Mouse (Mus musculus) heart, embryonic 12.5 days (tissue): ENCODE measurements at regions not wholly inside any gene's neighbourhood (a gene's known extent, or its start where the extent isn't known, plus 50 kb on each side); places are given as distances from the start of the nearest gene placed in this dataset.

Experiments used
- ATAC-seq: fragments of 200-750 bp; cut with Nextera tagmentation; 2 replicates; pipeline ENCODE4 v1.8.0; 2017; ENCODE audit warnings: moderate TSS enrichment, moderate library complexity; ENCODE audit not compliant: insufficient number of reproducible peaks, low FRiP score
- H3K27ac ChIP-seq: fragments of 300-500 bp; sonication (generic); 2 replicates; pipeline ENCODE4 v1.5.1; 2016; ENCODE audit warnings: mild to moderate bottlenecking, moderate library complexity; ENCODE audit not compliant: poor library complexity, severe bottlenecking
- H3K27me3 ChIP-seq: fragments of 300-500 bp; sonication (generic); replicated peaks from 2 replicates; pipeline ENCODE4 v1.6.1; 2016; ENCODE audit warnings: mild to moderate bottlenecking, moderate library complexity
- H3K36me3 ChIP-seq: fragments of 300-500 bp; sonication (generic); 2 replicates; pipeline ENCODE4 v1.6.1; 2016; ENCODE audit warnings: mild to moderate bottlenecking, moderate library complexity
- H3K4me1 ChIP-seq: fragments of 300-500 bp; sonication (generic); replicated peaks from 2 replicates; pipeline ENCODE4 v1.6.1; 2016; ENCODE audit warnings: mild to moderate bottlenecking
- H3K4me2 ChIP-seq: fragments of 300-500 bp; sonication (generic); 2 replicates; pipeline ENCODE4 v1.6.1; 2016; ENCODE audit warnings: mild to moderate bottlenecking, moderate library complexity
- H3K4me3 ChIP-seq: fragments of 300-500 bp; sonication (generic); 2 replicates; pipeline ENCODE4 v1.5.1; 2016; ENCODE audit warnings: mild to moderate bottlenecking
- H3K9ac ChIP-seq: fragments of 300-500 bp; sonication (generic); 2 replicates; pipeline ENCODE4 v1.6.1; 2016; ENCODE audit warnings: mild to moderate bottlenecking, moderate library complexity
- H3K9me3 ChIP-seq: fragments of 300-500 bp; sonication (generic); replicated peaks from 2 replicates; pipeline ENCODE4 v1.6.1; 2016; ENCODE audit warnings: mild to moderate bottlenecking, moderate library complexity
- WGBS: fragments of 180-500 bp; shearing (Covaris S2); methylation state at CpG from one replicate; pipeline ENCODE4 v1.1.7; 2016; 5-methylcytosine and 5-hydroxymethylcytosine counted together

GRCm38 (mm10) chr8:115441943-115442550 is 265.5 kb downstream of the Maf start:
- Histone ChIP-seq H3K4me1 (no peaks in the 10 kb centered on the region), H3K9me3 (no peaks in the 10 kb centered on the region), H3K4me3 (no peak overlapping the region), H3K27ac (no peak overlapping the region), H3K36me3 (no peaks in the 10 kb centered on the region), H3K9ac (no peak overlapping the region), H3K4me2 (no peak overlapping the region), H3K27me3 (0 out of 2 replicates have a peak, but pooled peaks cover 6% of the 10 kb centered on the region)
- no peak for ATAC-seq
- WGBS, result 89% methylated on average over 6 of the region's 6 CpGs

- 0 out of 2 replicates have a peak, but pooled peaks cover 6% of the 10 kb centered on the region for H3K27me3 ChIP-seq
- H3K4me2 ChIP-seq, result no peak overlapping the region
- no peak for ATAC-seq
- 55% methylated on average over 6 of the region's 6 CpGs for WGBS
- no peak overlapping the region for H3K27ac ChIP-seq
- no peaks in the 10 kb centered on the region for H3K4me1 ChIP-seq
- H3K9me3 ChIP-seq, result no peaks in the 10 kb centered on the region
- H3K36me3 ChIP-seq, result no peaks in the 10 kb centered on the region
- H3K4me3 ChIP-seq, result no peak overlapping the region
- no peak overlapping the region for H3K9ac ChIP-seq
Observed at GRCm38 (mm10) chr8:115441323-115441722, 266.3 kb downstream of the Maf start.

- Histone ChIP-seq H3K9me3 (no peaks in the 10 kb centered on the region), H3K27me3 (0 out of 2 replicates have a peak, but pooled peaks cover 6% of the 10 kb centered on the region), H3K36me3 (no peaks in the 10 kb centered on the region), H3K4me1 (no peaks in the 10 kb centered on the region), H3K4me3 (no peak overlapping the region), H3K27ac (no peak overlapping the region), H3K9ac (no peak overlapping the region), H3K4me2 (no peak overlapping the region)
- 80% methylated on average over 3 of the region's 3 CpGs for WGBS
- no peak for ATAC-seq
Observed at GRCm38 (mm10) chr8:115440151-115440550, 267.4 kb downstream of the Maf start.

- Histone ChIP-seq H3K36me3 (no peaks in the 10 kb centered on the region), H3K27me3 (0 out of 2 replicates have a peak, but pooled peaks cover 6% of the 10 kb centered on the region), H3K4me2 (no peak overlapping the region), H3K27ac (no peak overlapping the region), H3K9me3 (no peaks in the 10 kb centered on the region), H3K4me1 (no peaks in the 10 kb centered on the region), H3K4me3 (no peak overlapping the region), H3K9ac (no peak overlapping the region)
- ATAC-seq, result no peak
- WGBS, result 68% methylated on average over 5 of the region's 5 CpGs
Observed at GRCm38 (mm10) chr8:115439512-115439911, 268.1 kb downstream of the Maf start.

- H3K9me3 ChIP-seq, result no peaks in the 10 kb centered on the region
- no peak overlapping the region for H3K4me2 ChIP-seq
- H3K4me3 ChIP-seq, result no peak overlapping the region
- H3K9ac ChIP-seq, result no peak overlapping the region
- no peaks in the 10 kb centered on the region for H3K36me3 ChIP-seq
- no peak for ATAC-seq
- 86% methylated on average over 9 of the region's 9 CpGs for WGBS
- no peak overlapping the region for H3K27ac ChIP-seq
- H3K4me1 ChIP-seq, result no peaks in the 10 kb centered on the region
- 0 out of 2 replicates have a peak, but pooled peaks cover 6% of the 10 kb centered on the region for H3K27me3 ChIP-seq
Observed at GRCm38 (mm10) chr8:115437956-115438355, 269.6 kb downstream of the Maf start.

- Histone ChIP-seq H3K4me1 (no peaks in the 10 kb centered on the region), H3K27me3 (0 out of 2 replicates have a peak, but pooled peaks cover 6% of the 10 kb centered on the region), H3K27ac (no peak overlapping the region), H3K4me2 (no peak overlapping the region), H3K9me3 (no peaks in the 10 kb centered on the region), H3K36me3 (no peaks in the 10 kb centered on the region), H3K4me3 (no peak overlapping the region), H3K9ac (no peak overlapping the region)
- ATAC-seq, result no peak
- WGBS, result 73% methylated on average over 4 of the region's 4 CpGs
Observed at GRCm38 (mm10) chr8:115436356-115436721, 271.3 kb downstream of the Maf start.

- Histone ChIP-seq H3K4me2 (no peak overlapping the region), H3K9me3 (no peaks in the 10 kb centered on the region), H3K4me3 (no peak overlapping the region), H3K36me3 (no peaks in the 10 kb centered on the region), H3K9ac (no peak overlapping the region), H3K27me3 (0 out of 2 replicates have a peak, but pooled peaks cover 6% of the 10 kb centered on the region), H3K27ac (no peak overlapping the region), H3K4me1 (no peaks in the 10 kb centered on the region)
- WGBS, result 88% methylated on average over 5 of the region's 5 CpGs
- no peak for ATAC-seq
Observed at GRCm38 (mm10) chr8:115435720-115436355, 271.8 kb downstream of the Maf start.

GRCm38 (mm10) chr8:115432396-115433040 is 275.1 kb downstream of the Maf start:
- 80% methylated on average over 5 of the region's 5 CpGs for WGBS
- Histone ChIP-seq H3K9ac (no peak overlapping the region), H3K4me1 (no peaks in the 10 kb centered on the region), H3K27ac (no peak overlapping the region), H3K27me3 (no peaks in the 10 kb centered on the region), H3K9me3 (no peaks in the 10 kb centered on the region), H3K36me3 (no peaks in the 10 kb centered on the region), H3K4me2 (no peak overlapping the region), H3K4me3 (no peak overlapping the region)
- ATAC-seq, result no peak

GRCm38 (mm10) chr8:115430793-115431192 is 276.8 kb downstream of the Maf start:
- Histone ChIP-seq H3K36me3 (no peaks in the 10 kb centered on the region), H3K4me1 (no peaks in the 10 kb centered on the region), H3K4me3 (no peak overlapping the region), H3K4me2 (no peak overlapping the region), H3K27ac (no peak overlapping the region), H3K9ac (no peak overlapping the region), H3K9me3 (no peaks in the 10 kb centered on the region), H3K27me3 (no peaks in the 10 kb centered on the region)
- WGBS, result 63% methylated on average over 3 of the region's 3 CpGs
- ATAC-seq, result no peak

GRCm38 (mm10) chr8:115429291-115429883 is 278.2 kb downstream of the Maf start:
- WGBS, result 78% methylated on average over 3 of the region's 3 CpGs
- no peak overlapping the region for H3K27ac ChIP-seq
- no peak for ATAC-seq
- no peak overlapping the region for H3K4me3 ChIP-seq
- no peak overlapping the region for H3K9ac ChIP-seq
- H3K36me3 ChIP-seq, result no peaks in the 10 kb centered on the region
- H3K4me1 ChIP-seq, result no peaks in the 10 kb centered on the region
- no peak overlapping the region for H3K4me2 ChIP-seq
- no peaks in the 10 kb centered on the region for H3K27me3 ChIP-seq
- H3K9me3 ChIP-seq, result no peaks in the 10 kb centered on the region

GRCm38 (mm10) chr8:115428528-115429290 is 278.9 kb downstream of the Maf start:
- no peaks in the 10 kb centered on the region for H3K36me3 ChIP-seq
- no peak for ATAC-seq
- H3K27ac ChIP-seq, result no peak overlapping the region
- H3K4me3 ChIP-seq, result no peak overlapping the region
- no peak overlapping the region for H3K9ac ChIP-seq
- WGBS, result 81% methylated on average over 15 of the region's 15 CpGs
- no peak overlapping the region for H3K4me2 ChIP-seq
- H3K27me3 ChIP-seq, result no peaks in the 10 kb centered on the region
- H3K4me1 ChIP-seq, result no peaks in the 10 kb centered on the region
- H3K9me3 ChIP-seq, result no peaks in the 10 kb centered on the region
